Comparison of ENCODE assay signal across 11 mouse cellular contexts in the genomic region with DNA sequence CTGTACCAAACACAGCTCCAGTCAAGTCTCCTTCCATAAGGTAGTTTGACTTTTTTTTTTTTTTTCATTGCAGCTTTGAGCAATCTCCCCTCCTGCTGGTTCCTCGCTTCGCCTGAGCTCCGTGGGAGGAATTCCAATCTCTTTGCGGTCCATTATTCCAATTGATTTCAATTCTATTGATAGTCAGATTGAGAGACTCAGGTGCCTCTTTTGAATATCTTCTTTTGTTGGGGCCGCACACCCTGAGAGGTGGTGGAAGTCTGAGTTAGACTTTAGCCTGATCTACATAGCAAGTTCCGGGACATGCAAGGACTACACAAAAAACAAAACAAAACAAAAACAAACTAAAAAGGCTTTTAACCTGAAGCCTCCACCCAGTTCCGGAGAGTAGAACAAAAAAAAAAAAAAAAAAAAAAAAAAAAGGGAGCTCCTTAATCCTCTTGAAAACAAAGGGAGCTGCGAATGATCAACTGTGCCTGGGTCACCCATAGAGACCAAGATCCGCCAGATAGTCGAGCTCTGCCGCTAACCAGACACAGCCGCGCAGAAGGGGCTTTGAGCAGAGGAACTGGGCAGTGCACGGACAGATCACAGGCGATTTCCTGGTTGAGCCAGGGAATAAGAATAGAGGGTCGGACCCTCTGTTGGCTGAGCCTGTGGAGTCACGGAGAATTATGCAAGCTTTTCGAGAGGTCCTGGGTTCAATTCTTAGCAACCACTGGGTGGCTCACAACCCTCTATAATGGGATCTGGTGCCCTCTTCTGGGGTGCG. TPM values are rescaled to one million over a fixed set of nuclear protein-coding genes. Genes with fewer than 3 reads are reported as not detected.
DNase-seq lines count a peak whose midpoint lies in the region; ATAC-seq and TF ChIP-seq lines count a peak whose summit lies in the region.
"Had no signal": no experiment of that assay in that cellular context is flagged by ENCODE, and none has a peak within 500 bp of the region (broad histone marks: within the 10 kb centered on the region; RNA-seq: fewer than 3 reads in every experiment).

No protein-coding gene starts in this region.

- intact Hi-C loops in left cerebral cortex, postnatal 36 days (cut with DNase I), result no loop called here

- H3K27me3 ChIP-seq in kidney, embryonic 16.5 days (ENCODE audit: insufficient read depth, low read length), result no peaks in the 10 kb centered on the region
- H3K27me3 ChIP-seq in kidney, adult 2 months (replicated peaks; ENCODE audit: control insufficient read depth, insufficient read depth, low read length), result no peaks in the 10 kb centered on the region
- H3K27me3 ChIP-seq in forebrain, embryonic 16.5 days (replicated peaks; ENCODE audit: control insufficient read depth, insufficient read depth, low read length), result no peaks in the 10 kb centered on the region
- H3K27me3 ChIP-seq in midbrain, embryonic 14.5 days (ENCODE audit: control insufficient read depth, insufficient read depth, low read length), result no peaks in the 10 kb centered on the region
- H3K27me3 ChIP-seq: limb, embryonic 12.5 days; Patski had no signal

- no peaks in the 10 kb centered on the region for H3K4me1 ChIP-seq in kidney, embryonic 16.5 days (ENCODE audit: insufficient read depth, low read length)
- H3K4me1 ChIP-seq in kidney, adult 2 months (ENCODE audit: control insufficient read depth, insufficient read depth, low read length), result no peaks in the 10 kb centered on the region
- peaks cover 3% of the 10 kb centered on the region; the same call in 1 of the 2 replicates for H3K4me1 ChIP-seq in forebrain, embryonic 16.5 days (replicated peaks; ENCODE audit: control insufficient read depth, insufficient read depth, low read length)
- H3K4me1 ChIP-seq in midbrain, embryonic 14.5 days (ENCODE audit: control insufficient read depth, insufficient read depth, low read length), result no peaks in the 10 kb centered on the region
- H3K4me1 ChIP-seq: limb, embryonic 12.5 days had no signal

- no peak for TF ChIP-seq POLR2A in kidney, adult 2 months (IDR thresholded peaks at IDR 0.05; ENCODE audit: low read depth, low read length)

- no peaks in the 10 kb centered on the region for H3K9me3 ChIP-seq in kidney, embryonic 16.5 days (ENCODE audit: low read length)
- H3K9me3 ChIP-seq in forebrain, embryonic 16.5 days (ENCODE audit: control insufficient read depth, low read length), result no peaks in the 10 kb centered on the region
- H3K9me3 ChIP-seq in midbrain, embryonic 14.5 days (ENCODE audit: control insufficient read depth, low read length), result no peaks in the 10 kb centered on the region
- H3K9me3 ChIP-seq: limb, embryonic 12.5 days had no signal

- no peaks in the 10 kb centered on the region for H3K36me3 ChIP-seq in kidney, embryonic 16.5 days (ENCODE audit: insufficient read depth, low read length)
- H3K36me3 ChIP-seq in kidney, adult 2 months (ENCODE audit: control insufficient read depth, insufficient read depth, low read length), result no peaks in the 10 kb centered on the region
- H3K36me3 ChIP-seq in forebrain, embryonic 16.5 days (ENCODE audit: control insufficient read depth, insufficient read depth), result no peaks in the 10 kb centered on the region
- H3K36me3 ChIP-seq in midbrain, embryonic 14.5 days (ENCODE audit: control insufficient read depth, insufficient read depth, low read length), result no peaks in the 10 kb centered on the region
- H3K36me3 ChIP-seq: limb, embryonic 12.5 days had no signal

- H3K4me3 ChIP-seq in kidney, embryonic 16.5 days (ENCODE audit: low read length), result no peak overlapping the region
- H3K4me3 ChIP-seq in kidney, adult 2 months (ENCODE audit: insufficient read depth, low read depth, low read length), result no peak overlapping the region
- 0 out of 2 replicates have a peak overlapping the region, but pooled peaks have one; percentile 1 for H3K4me3 ChIP-seq in forebrain, embryonic 16.5 days (replicated peaks; ENCODE audit: low read length)
- H3K4me3 ChIP-seq in midbrain, embryonic 14.5 days (replicated peaks; ENCODE audit: low read depth, low read length), result no peak overlapping the region
- H3K4me3 ChIP-seq: limb, embryonic 12.5 days had no signal

- DNase-seq in kidney, adult 2 months, result no peak
- peak; percentile 98 for DNase-seq in ZHBTc4 (ENCODE audit: low read depth, low spot score)
- DNase-seq in midbrain, embryonic 14.5 days, result peak; percentile 31
- DNase-seq in left cerebral cortex, postnatal 36 days (ENCODE audit: low spot score in 2 of 2), result no peak
- no peak for DNase-seq in adrenal gland, adult (ENCODE audit: inconsistent age in 2 of 2, low spot score in 1 of 2)
- DNase-seq in thymus, postnatal 14 days, result no peak
- DNase-seq: cerebellum, adult 11-12 months had no signal

- 38% methylated on average over 19 of the region's 19 CpGs for WGBS in kidney, embryonic 16.5 days
- 36% methylated on average over 19 of the region's 19 CpGs for WGBS in kidney, adult 2 months
- WGBS in forebrain, embryonic 16.5 days, result 3% methylated on average over 19 of the region's 19 CpGs
- 3% methylated on average over 19 of the region's 19 CpGs for WGBS in midbrain, embryonic 14.5 days

- no peak overlapping the region for H3K27ac ChIP-seq in kidney, embryonic 16.5 days (ENCODE audit: low read length)
- H3K27ac ChIP-seq in kidney, adult 2 months (ENCODE audit: insufficient read depth, low read depth, low read length), result no peak overlapping the region
- no peak overlapping the region for H3K27ac ChIP-seq in forebrain, embryonic 16.5 days (ENCODE audit: low read length)
- H3K27ac ChIP-seq in midbrain, embryonic 14.5 days (replicated peaks; ENCODE audit: low read depth, low read length), result no peak overlapping the region
- H3K27ac ChIP-seq: limb, embryonic 12.5 days had no signal

- no peak for TF ChIP-seq CTCF in kidney, adult 2 months (conservative IDR thresholded peaks at IDR 0.05; ENCODE audit: insufficient read depth, insufficient read length, low read depth, low read length)

- ATAC-seq in kidney, embryonic 16.5 days (ENCODE audit: low FRiP score, low TSS enrichment), result no peak
- ATAC-seq in forebrain, embryonic 16.5 days, result no peak
- ATAC-seq in midbrain, embryonic 14.5 days (ENCODE audit: low FRiP score, low TSS enrichment), result no peak
- ATAC-seq: Patski had no signal

- H3K4me2 ChIP-seq in kidney, embryonic 16.5 days (replicated peaks; ENCODE audit: low read depth, low read length), result 0 out of 2 replicates have a peak overlapping the region, but pooled peaks have one; percentile 1
- peak overlapping the region; percentile 18 for H3K4me2 ChIP-seq in forebrain, embryonic 16.5 days (ENCODE audit: low read length)
- H3K4me2 ChIP-seq in midbrain, embryonic 14.5 days (ENCODE audit: low read length), result peak overlapping the region; percentile 18
- H3K4me2 ChIP-seq: limb, embryonic 12.5 days had no signal

- H3K9ac ChIP-seq in kidney, embryonic 16.5 days (replicated peaks; ENCODE audit: low read length), result no peak overlapping the region
- no peak overlapping the region for H3K9ac ChIP-seq in forebrain, embryonic 16.5 days (replicated peaks; ENCODE audit: low read depth, low read length)
- H3K9ac ChIP-seq in midbrain, embryonic 14.5 days (replicated peaks; ENCODE audit: low read length), result no peak overlapping the region
- H3K9ac ChIP-seq: limb, embryonic 12.5 days had no signal

RNA-seq across cellular contexts. Expression of gene Mkrn1, which starts 25.7 kb away (rescaled TPM):
- polyA plus RNA-seq in kidney, embryonic 16.5 days (2015; fragmentation: Nextera tagmentation; extraction: Ambion mirVana), result 59.4 and 64.1 TPM in 2 replicates
- polyA plus RNA-seq in kidney, adult 2 months (2012; rRNA removed), result 31.0 and 34.5 TPM in 2 replicates
- 240 and 244 TPM in 2 replicates for polyA plus RNA-seq in forebrain, embryonic 16.5 days (2015; fragmentation: Nextera tagmentation; extraction: Ambion mirVana)
- polyA plus RNA-seq in midbrain, embryonic 14.5 days (2014; fragmentation: Nextera tagmentation; extraction: Ambion mirVana), result 244 and 294 TPM in 2 replicates
- 100 to 1,000 TPM; 131 to 151 TPM for total RNA-seq in left cerebral cortex, postnatal 36 days (2021)

Comparison
In these comparisons a context has a peak if more than half of its experiments do, and no peak if none do; other contexts are left out.
1. DNase-seq: peak in ZHBTc4 (single experiment) and midbrain, embryonic 14.5 days (single experiment); none in kidney, adult 2 months (single experiment), left cerebral cortex, postnatal 36 days (0 of 2), adrenal gland, adult (0 of 2) and thymus, postnatal 14 days (single experiment).
2. Peak in every context shown above with its lines, with median percentiles within 50 percentile points of each other: H3K4me2 ChIP-seq.